Mouse (Mus musculus): ENCODE measurements at regions not wholly inside any gene's neighbourhood (a gene's known extent, or its start where the extent isn't known, plus 50 kb on each side); places are given as distances from the start of the nearest gene placed in this dataset.

DNA sequence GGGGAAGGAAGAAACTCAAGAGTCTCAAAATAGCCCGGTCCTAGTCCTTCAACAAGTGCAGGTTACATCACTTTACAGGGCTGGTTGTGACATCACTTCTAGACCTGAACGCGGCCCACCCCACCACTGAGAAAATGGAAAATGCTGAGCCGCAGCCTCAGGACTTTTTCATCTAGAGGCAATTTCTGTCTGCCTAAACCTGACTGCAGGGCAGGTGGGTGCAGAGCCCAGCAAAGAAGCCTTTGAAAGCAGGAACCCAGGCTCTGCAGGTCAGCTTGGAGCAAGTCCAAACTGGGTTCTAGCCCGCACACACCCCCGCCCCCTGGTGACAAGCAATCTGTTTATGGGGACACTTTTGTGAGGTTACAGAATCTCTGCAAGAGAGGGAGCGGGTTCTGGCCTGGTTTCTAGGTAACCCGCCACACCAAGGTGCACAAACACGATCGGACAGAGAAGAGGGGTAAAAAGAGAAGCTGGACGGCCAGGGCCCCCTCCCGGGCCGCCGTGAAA, 96.7 kb downstream of the Tmco5 start:
- TF ChIP-seq CTCF (IDR thresholded peaks at IDR 0.05; ENCODE audit: low read depth) (no peak), EP300 (IDR thresholded peaks at IDR 0.05; ENCODE audit: low read depth) (no peak)
